ENCODE assay signal across 1 mouse cellular context in genomic region chr2:154452951-154453350, GRCm38 (mm10).
TF ChIP-seq lines count a peak whose summit lies in the region.

No protein-coding gene starts in this region.

TF ChIP-seq in MEL, 35 proteins besides CTCF, POLR2A, EP300 and RAD21:
- no peak for TF ChIP-seq GATA1 (IDR thresholded peaks at IDR 0.05; ENCODE audit: low read depth, low read length)
- TF ChIP-seq SIN3A (IDR thresholded peaks at IDR 0.05; ENCODE audit: low read length): no peak
- no peak for TF ChIP-seq JUND (IDR thresholded peaks at IDR 0.05; ENCODE audit: low read depth, low read length)
- 0 out of 2 replicates have a peak, but pooled peaks have one; percentile 11 for TF ChIP-seq SMC3 (IDR thresholded peaks at IDR 0.05; ENCODE audit: low read depth, low read length)
- no peak for TF ChIP-seq NELFE (IDR thresholded peaks at IDR 0.05; ENCODE audit: low read depth, low read length)
TF ChIP-seq in MEL: peak in this region for 1.
